Mouse (Mus musculus) hindbrain, embryonic 10.5 days (tissue): ENCODE measurements around the gene Gm17359. TPM values are rescaled to one million over a fixed set of nuclear protein-coding genes. Genes with fewer than 3 reads are reported as not detected.

Experiments used
- DNase-seq: peaks from one replicate; pipeline ENCODE4 v3.0.0-alpha.2; 2017; ENCODE audit warnings: low spot score
- H3K27ac ChIP-seq: fragments of 300-500 bp; sonication (generic); 2 replicates; pipeline ENCODE4 v1.5.1; 2016; ENCODE audit warnings: mild to moderate bottlenecking, moderate library complexity
- H3K27me3 ChIP-seq: fragments of 300-500 bp; sonication (generic); 2 replicates; pipeline ENCODE4 v1.6.1; 2016; ENCODE audit warnings: mild to moderate bottlenecking; ENCODE audit not compliant: poor library complexity, insufficient read depth, severe bottlenecking
- H3K36me3 ChIP-seq: fragments of 300-500 bp; sonication (generic); 2 replicates; pipeline ENCODE4 v1.6.1; 2016; ENCODE audit warnings: mild to moderate bottlenecking, moderate library complexity
- H3K4me1 ChIP-seq: fragments of 300-500 bp; sonication (generic); replicated peaks from 2 replicates; pipeline ENCODE4 v1.6.1; 2016; ENCODE audit warnings: mild to moderate bottlenecking
- H3K4me3 ChIP-seq: fragments of 300-500 bp; sonication (generic); 2 replicates; pipeline ENCODE4 v1.5.1; 2016; ENCODE audit warnings: mild to moderate bottlenecking, moderate library complexity
- H3K9me3 ChIP-seq: fragments of 300-500 bp; sonication (generic); 2 replicates; pipeline ENCODE4 v1.6.1; 2016; ENCODE audit warnings: mild to moderate bottlenecking, moderate library complexity
- WGBS: fragments of 180-500 bp; shearing (Covaris S2); methylation state at CpG from one replicate; pipeline ENCODE4 v1.1.7; 2016; 5-methylcytosine and 5-hydroxymethylcytosine counted together
- polyA plus RNA-seq: library from polyadenylated mRNA; unstranded; fragments of >200 nt; fragmentation: Nextera tagmentation; extraction: Ambion mirVana; gene quantifications from 2 replicates; pipeline ENCODE4 v1.2.1, GENCODE M21; 2016

The Gm17359 gene
- polyA plus RNA-seq, 1 experiment from 2014 or later: not detected

DNA sequence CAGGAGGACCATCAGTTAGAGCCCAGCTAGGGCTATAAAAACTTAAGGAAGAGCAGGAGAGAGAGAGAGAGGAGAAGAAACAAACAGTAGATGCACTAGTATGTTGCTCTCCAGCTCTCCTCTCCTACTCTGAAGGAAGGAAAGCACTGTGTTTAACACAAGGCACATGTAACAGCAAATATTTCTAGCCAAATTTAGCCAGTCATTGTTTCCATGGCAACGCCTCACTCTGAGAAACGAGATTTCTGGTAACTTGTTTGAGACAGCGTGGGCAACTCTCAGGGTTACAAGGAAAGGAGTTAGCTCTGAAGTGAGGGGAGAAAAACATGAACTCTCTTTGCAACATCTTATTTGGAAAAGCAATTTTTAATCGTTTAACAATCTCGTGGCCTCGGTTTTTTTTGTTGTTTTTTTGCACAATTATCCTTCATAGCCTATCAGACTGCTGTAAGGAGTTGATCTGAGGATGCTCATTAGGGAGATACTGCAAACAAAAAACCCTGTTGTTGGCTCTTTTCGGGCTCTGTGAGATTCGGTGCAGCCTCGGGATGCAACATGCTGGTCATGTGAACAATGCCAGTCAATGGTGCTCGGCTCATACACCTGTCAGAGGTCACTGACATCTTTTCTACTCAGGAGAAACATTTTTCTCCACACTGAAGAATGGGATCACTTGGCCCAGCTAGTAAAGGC, 22.3 kb upstream of the Gm17359 start:
- DNase-seq: no peak
- no peaks in the 10 kb centered on the region for H3K36me3 ChIP-seq
- H3K27me3 ChIP-seq: no peaks in the 10 kb centered on the region
- peaks cover 10% of the 10 kb centered on the region; the same call in 1 of the 2 replicates for H3K4me1 ChIP-seq
- no peak overlapping the region for H3K27ac ChIP-seq
- H3K9me3 ChIP-seq: 0 out of 2 replicates have a peak, but pooled peaks cover 6% of the 10 kb centered on the region
- 59% methylated on average over 10 of the region's 10 CpGs for WGBS
- H3K4me3 ChIP-seq: no peak overlapping the region

DNA sequence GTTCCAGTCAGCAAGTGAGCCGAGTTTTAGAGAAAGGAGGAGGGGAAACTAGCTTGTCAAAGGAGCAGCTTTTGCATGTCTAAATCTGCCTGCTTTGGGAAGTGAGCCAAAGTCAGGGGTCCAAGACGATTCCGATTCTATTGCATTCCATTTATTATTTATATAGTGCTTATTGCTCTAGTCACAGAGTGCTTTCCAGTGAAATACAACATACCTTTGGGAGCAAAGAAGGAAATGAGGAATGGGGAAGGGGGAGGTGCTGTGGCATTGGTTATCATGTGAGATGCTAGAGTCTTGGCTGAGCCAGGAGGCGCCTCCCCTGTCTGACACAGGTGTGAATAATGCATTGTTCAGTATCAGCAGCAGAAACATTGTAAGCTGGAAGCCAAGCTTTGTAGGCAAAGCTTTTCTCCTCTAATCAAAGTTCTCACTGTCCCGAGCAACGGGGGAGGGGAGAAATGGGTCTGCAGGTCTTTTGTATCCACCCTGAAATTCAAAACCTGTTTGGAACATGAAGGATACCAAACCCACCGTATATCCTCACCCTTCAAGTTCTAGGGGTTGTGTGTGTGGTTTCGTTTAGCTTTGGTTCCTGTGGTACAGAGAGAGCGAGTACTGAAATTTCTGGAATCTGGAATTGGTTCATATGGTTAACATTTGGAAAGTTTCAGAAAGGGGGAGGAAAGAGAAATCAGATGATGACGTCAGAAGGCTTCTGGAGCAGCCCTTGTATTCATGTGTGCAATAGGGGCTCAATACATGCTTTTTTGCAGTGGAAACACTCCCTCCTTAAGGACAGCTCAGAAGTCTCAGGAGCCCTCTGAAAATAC, 11.5 kb upstream of the Gm17359 start:
- no peak overlapping the region for H3K27ac ChIP-seq
- no peaks in the 10 kb centered on the region for H3K9me3 ChIP-seq
- no peaks in the 10 kb centered on the region for H3K36me3 ChIP-seq
- DNase-seq: no peak
- 45% methylated on average over 10 of the region's 10 CpGs for WGBS
- H3K4me3 ChIP-seq: no peak overlapping the region
- no peaks in the 10 kb centered on the region for H3K27me3 ChIP-seq
- peaks cover 25% of the 10 kb centered on the region for H3K4me1 ChIP-seq

DNA sequence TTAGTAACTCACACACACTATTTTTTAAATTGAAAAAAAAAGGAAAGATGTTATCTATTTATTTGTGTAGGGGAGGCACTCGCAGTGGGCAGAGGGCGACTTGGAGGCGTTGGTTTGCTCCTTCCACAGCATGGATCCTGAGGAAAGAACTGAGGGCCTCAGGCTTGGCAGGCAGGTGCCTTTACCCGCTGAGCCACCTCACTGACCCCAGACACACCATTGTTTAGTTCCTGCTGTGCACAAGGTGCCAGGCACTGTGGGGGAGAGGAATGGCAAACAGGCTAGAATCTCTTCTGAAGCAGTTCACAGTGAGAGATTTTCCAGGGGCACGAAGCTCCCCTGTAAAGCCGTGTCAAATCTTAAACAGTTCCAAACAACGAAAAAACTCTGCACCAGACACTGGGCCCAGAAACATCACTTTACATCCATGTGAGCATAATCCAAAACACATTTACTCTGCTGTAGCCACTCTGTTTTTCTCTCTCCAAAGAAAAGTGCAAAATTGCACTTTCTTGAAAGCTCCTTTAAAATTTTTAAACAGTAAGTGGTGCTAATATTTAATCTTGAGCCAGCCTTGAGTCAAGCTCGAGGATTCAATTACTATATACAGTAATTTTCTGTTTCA, 6.7 kb upstream of the Gm17359 start:
- Histone ChIP-seq H3K9me3 (no peaks in the 10 kb centered on the region), H3K4me3 (no peak overlapping the region), H3K27me3 (no peaks in the 10 kb centered on the region), H3K4me1 (peaks cover 21% of the 10 kb centered on the region), H3K27ac (no peak overlapping the region), H3K36me3 (no peaks in the 10 kb centered on the region)
- 16% methylated on average over 8 of the region's 8 CpGs for WGBS
- no peak for DNase-seq

DNA sequence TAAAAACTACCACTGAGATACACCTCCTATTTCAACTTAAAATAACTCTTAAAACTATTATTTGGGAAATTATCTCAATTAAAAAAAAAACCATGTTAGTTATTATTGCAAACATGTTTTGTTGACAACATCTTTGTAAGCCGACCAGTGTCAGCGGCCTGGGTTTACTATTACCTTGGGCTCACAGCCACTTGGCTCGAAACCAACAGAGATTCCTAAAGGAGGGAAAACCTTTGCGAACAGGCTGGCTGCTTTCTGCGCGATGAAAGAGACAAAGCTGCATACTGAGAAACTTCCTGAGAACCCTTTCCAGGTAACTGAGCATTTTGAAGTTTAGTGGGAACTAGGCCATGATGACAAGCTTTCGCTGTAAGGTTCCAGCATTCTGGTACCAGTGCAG, 3.4 kb upstream of the Gm17359 start:
- H3K36me3 ChIP-seq: no peaks in the 10 kb centered on the region
- DNase-seq: no peak
- H3K9me3 ChIP-seq: no peaks in the 10 kb centered on the region
- 94% methylated on average over 7 of the region's 7 CpGs for WGBS
- peaks cover 12% of the 10 kb centered on the region for H3K4me1 ChIP-seq
- no peak overlapping the region for H3K4me3 ChIP-seq
- H3K27me3 ChIP-seq: no peaks in the 10 kb centered on the region
- H3K27ac ChIP-seq: no peak overlapping the region

DNA sequence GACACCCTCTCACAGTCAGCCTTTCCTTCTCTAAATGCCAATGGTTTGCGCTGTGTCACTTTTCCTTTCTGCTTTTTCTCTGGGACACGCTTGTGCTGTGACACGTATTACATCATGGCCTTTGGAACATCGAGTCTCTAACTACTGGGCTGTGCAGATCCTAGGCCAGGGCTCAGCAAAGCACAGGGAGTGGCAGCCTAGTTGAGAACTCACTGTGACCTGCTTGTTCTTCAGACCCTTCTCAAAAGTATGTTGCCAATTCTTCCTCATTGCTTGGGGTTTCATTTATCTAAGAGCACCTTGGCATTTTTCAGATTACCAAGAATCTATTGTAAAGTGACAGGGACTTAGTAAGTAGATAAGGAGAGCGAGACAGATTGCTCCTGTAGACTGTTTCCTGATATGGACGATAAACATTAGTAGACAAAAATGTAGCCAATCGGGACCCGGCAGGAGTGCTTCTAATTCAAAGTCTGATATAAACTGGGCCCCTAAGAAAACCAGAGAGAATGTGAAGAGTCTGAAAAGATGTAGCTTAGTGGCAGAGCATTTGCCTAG, 2.7 kb upstream of the Gm17359 start:
- Histone ChIP-seq H3K4me3 (no peak overlapping the region), H3K4me1 (peaks cover 12% of the 10 kb centered on the region), H3K27me3 (no peaks in the 10 kb centered on the region), H3K9me3 (no peaks in the 10 kb centered on the region), H3K36me3 (no peaks in the 10 kb centered on the region), H3K27ac (no peak overlapping the region)
- DNase-seq: no peak
- WGBS: 93% methylated on average over 8 of the region's 8 CpGs

DNA sequence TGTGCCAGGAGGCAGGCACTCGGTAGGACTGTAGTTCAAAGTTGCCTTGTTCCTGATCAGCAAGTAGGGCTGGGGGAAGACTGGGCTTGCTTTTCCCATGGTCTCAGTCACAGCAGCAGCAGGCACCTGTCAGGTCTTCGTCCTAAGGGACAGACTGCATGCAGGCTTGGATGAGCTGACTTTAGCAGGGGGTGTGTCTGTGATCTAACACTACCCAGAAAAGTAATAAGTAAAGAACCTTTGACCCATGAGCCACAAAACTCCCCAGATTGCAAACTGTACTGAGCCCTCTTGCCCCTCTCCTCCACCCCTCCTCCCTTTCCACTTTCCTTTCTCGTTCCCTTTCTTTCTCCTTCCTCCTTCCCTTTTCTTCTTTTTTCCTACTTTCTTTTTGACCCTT, 4.3 kb downstream of the Gm17359 start:
- Histone ChIP-seq H3K36me3 (no peaks in the 10 kb centered on the region), H3K4me3 (no peak overlapping the region), H3K4me1 (no peaks in the 10 kb centered on the region), H3K27me3 (no peaks in the 10 kb centered on the region), H3K27ac (no peak overlapping the region), H3K9me3 (no peaks in the 10 kb centered on the region)
- DNase-seq: no peak
- WGBS: 64% methylated on average over 3 of the region's 3 CpGs

DNA sequence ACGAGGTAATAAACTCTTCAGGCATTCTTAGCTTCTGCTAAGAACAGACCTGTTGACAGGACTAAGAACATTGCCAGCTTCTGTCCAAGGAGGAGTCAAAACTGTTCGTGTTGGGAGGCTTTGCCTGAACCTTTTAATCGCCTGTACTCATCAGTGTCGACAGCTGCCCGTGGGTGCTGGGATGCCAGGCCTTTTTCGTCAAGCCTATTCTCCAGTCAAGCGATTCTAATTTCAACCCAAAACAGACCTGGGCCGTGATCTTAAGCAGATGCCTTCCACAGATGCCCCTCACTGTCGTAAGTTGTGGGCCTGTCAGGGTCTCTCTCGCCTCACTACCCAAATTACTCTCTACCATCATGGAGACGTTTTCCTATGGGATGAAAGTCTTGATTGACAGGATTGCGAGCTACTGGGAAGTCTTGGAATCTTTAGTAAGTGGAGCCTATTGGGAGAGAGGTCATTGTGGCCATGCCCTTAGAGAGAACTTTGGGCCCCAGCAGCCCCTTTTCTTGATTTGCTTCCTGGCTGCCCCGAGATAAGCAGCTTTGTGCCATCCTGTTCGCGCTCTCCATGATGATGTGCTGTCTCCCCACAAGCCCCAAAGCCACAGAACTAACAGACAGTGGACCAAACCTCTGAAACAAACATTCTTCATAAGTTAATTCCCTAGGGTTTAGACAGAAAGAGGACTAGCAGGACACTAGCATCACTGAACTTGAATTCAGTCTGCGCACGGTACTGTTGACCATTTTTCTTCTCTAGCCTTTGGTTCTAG, 6.7 kb downstream of the Gm17359 start:
- WGBS: 87% methylated on average over 17 of the region's 17 CpGs
- H3K4me3 ChIP-seq: no peak overlapping the region
- no peak for DNase-seq

DNA sequence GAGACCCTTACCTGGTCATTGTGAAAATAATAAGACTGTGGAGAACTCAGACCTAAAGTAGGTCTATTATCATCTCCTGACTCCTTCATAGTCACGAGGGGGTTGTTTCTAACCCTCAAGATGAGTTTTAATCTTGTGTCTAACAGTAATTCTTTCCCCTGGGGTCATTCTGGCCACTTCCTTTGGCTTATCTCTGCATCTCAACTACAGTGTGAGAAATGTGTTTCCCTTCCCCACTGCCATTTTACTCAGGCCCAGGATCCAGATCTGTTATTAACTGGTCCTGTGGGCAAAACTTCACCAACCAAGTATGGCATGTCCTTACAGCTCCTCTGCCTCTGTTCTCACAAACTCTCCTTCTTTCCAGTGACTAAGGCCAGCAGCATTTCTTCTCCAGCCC, 12.8 kb downstream of the Gm17359 start:
- H3K9me3 ChIP-seq: peaks cover 3% of the 10 kb centered on the region; the same call in 1 of the 2 replicates
- H3K36me3 ChIP-seq: no peaks in the 10 kb centered on the region
- H3K4me1 ChIP-seq: no peaks in the 10 kb centered on the region
- WGBS: 81% methylated on average over 1 of the region's 1 CpGs
- no peaks in the 10 kb centered on the region for H3K27me3 ChIP-seq
- H3K4me3 ChIP-seq: no peak overlapping the region
- no peak overlapping the region for H3K27ac ChIP-seq
- no peak for DNase-seq

More for the DNA sequence above, 6.7 kb downstream of the Gm17359 start:
- Histone ChIP-seq H3K27me3 (no peaks in the 10 kb centered on the region), H3K9me3 (no peaks in the 10 kb centered on the region), H3K27ac (no peak overlapping the region), H3K36me3 (no peaks in the 10 kb centered on the region), H3K4me1 (no peaks in the 10 kb centered on the region)

DNA sequence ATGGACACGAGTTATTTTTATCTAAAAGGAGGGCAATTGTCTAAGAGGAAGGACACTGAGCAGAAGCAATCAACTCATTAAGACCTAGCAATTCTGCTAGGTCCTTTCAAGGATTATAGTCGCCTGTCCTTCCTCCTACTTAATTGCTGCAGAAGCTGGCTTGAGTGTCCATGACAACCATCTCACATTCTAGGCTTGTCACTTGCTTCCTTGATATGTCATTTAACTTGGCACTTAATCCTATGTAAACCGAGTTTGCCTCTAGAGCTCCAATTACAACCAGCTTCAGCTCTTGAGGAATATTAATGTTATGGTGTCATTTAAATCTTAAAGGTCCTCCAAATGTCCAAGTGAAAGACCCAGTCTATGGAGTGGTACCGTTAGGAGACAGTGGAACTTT, 22.3 kb downstream of the Gm17359 start:
- no peaks in the 10 kb centered on the region for H3K36me3 ChIP-seq
- H3K4me1 ChIP-seq: no peaks in the 10 kb centered on the region
- DNase-seq: no peak
- no peaks in the 10 kb centered on the region for H3K27me3 ChIP-seq
- H3K4me3 ChIP-seq: no peak overlapping the region
- WGBS: 63% methylated on average over 4 of the region's 4 CpGs
- no peaks in the 10 kb centered on the region for H3K9me3 ChIP-seq
- no peak overlapping the region for H3K27ac ChIP-seq

DNA sequence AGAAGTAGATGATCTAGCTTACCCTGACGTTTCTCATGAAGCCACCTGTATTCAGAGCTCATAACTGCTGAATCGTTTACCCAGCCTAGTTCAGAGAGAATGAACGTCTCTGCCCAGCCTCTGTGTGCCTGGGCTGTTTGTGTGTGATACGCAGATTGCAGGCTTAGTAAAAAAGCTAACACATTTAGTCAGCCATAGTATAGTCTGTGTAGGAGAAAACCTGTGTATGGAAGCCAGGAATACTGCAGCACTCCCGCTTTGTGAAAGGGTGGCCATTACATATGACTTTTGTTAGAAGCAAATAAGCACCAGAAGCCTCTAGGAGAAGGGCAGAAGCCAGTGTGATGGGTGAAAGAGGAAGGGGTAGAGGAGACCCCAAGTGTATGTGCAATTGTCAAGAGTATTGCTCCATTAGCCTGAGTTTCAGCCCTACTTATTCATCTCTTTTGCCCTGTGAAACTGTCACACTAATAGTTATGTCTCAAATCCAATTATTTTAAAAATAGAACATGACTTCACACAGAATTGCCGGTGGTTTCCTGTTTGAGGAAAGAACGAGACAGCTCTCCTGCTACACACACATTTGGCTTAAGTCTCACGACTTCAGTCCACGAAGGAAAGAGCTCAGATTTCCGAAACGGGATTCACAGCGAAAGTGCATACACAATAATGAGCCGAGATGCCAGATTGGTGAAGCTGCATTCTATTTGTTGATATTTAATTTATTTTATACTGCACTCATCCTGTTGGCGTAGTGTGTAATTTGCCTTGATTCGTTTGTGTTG, 24.0 kb downstream of the Gm17359 start:
- H3K9me3 ChIP-seq: no peaks in the 10 kb centered on the region
- DNase-seq: no peak
- H3K36me3 ChIP-seq: no peaks in the 10 kb centered on the region
- no peak overlapping the region for H3K27ac ChIP-seq
- no peak overlapping the region for H3K4me3 ChIP-seq
- no peaks in the 10 kb centered on the region for H3K27me3 ChIP-seq
- 84% methylated on average over 15 of the region's 15 CpGs for WGBS
- H3K4me1 ChIP-seq: no peaks in the 10 kb centered on the region

DNA sequence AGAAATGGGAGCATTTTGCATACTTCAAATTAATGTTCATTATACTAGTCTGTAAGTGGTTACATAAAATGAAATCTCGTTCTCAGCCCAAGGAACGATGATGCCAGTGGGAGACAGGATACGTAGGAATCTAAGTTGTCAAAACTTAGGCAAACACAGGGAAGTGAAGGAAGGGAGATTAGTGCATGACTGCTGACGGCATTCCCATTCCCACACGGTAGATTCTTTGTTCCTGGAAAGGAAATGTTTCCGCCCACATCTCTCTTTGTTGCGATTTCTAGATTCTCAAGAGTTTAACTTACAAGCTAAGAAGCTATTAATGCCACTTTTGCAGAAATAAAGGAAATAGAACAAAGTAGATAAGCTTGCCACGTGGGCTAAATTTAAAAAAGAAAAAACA, 29.6 kb downstream of the Gm17359 start:
- no peak overlapping the region for H3K27ac ChIP-seq
- no peak for DNase-seq
- H3K36me3 ChIP-seq: no peaks in the 10 kb centered on the region
- no peak overlapping the region for H3K4me3 ChIP-seq
- H3K9me3 ChIP-seq: no peaks in the 10 kb centered on the region
- no peaks in the 10 kb centered on the region for H3K27me3 ChIP-seq
- WGBS: 74% methylated on average over 8 of the region's 8 CpGs
- no peaks in the 10 kb centered on the region for H3K4me1 ChIP-seq

DNA sequence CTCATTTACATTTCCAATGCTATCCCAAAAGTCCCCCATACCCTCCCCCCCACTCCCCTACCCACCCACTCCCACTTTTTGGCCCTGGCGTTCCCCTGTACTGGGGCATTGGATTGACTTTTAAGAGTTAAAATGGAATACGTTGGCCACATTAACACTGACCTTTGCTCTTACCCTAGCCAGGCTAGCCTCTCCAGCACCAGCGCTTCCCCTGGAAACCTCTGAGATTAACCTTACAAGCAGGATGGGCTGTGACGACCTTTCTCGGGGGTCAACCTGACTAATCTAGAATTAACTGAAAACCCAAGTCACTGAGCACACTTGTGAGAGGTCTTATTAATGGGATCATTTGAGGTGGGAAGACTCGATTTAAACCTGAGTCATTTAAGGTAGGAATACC, 31.8 kb downstream of the Gm17359 start:
- no peak for DNase-seq
- Histone ChIP-seq H3K4me1 (no peaks in the 10 kb centered on the region), H3K27me3 (no peaks in the 10 kb centered on the region), H3K4me3 (no peak overlapping the region), H3K27ac (no peak overlapping the region), H3K36me3 (no peaks in the 10 kb centered on the region), H3K9me3 (no peaks in the 10 kb centered on the region)
- WGBS: 76% methylated on average over 6 of the region's 6 CpGs
